Mouse (Mus musculus): Measurements from ENCODE around the gene BC048679. TPM values are rescaled to one million over a fixed set of nuclear protein-coding genes. Genes with fewer than 3 reads are reported as not detected.

BC048679 gene
- polyA plus RNA-seq, 1 experiment from 2014 or later, result not detected

- Histone ChIP-seq H3K4me1 (no peaks in the 10 kb centered on the region), H3K4me2 (no peak overlapping the region), H3K9ac (no peak overlapping the region), H3K27ac (no peak overlapping the region), H3K36me3 (no peaks in the 10 kb centered on the region), H3K9me3 (no peaks in the 10 kb centered on the region), H3K4me3 (no peak overlapping the region), H3K27me3 (peaks cover 19% of the 10 kb centered on the region)
- 68% methylated on average over 3 of the region's 3 CpGs for WGBS
- no peak for ATAC-seq (ENCODE audit: borderline replicate concordance, extremely low read depth, low FRiP score, low TSS enrichment)
Measured at GRCm38 (mm10) chr7:81475221-81475620, 22.9 kb downstream of the BC048679 start.

GRCm38 (mm10) chr7:81464906-81465450, 33.1 kb downstream of the BC048679 start:
- Histone ChIP-seq H3K4me3 (no peak overlapping the region), H3K27me3 (peaks cover 13% of the 10 kb centered on the region), H3K4me2 (no peak overlapping the region), H3K9ac (no peak overlapping the region), H3K4me1 (no peaks in the 10 kb centered on the region), H3K27ac (no peak overlapping the region), H3K36me3 (no peaks in the 10 kb centered on the region), H3K9me3 (no peaks in the 10 kb centered on the region)
- 68% methylated on average over 9 of the region's 9 CpGs for WGBS
- no peak for ATAC-seq (ENCODE audit: borderline replicate concordance, extremely low read depth, low FRiP score, low TSS enrichment)

GRCm38 (mm10) chr7:81464116-81464515, 34.0 kb downstream of the BC048679 start:
- 4% methylated on average over 4 of the region's 4 CpGs for WGBS
- no peak for ATAC-seq (ENCODE audit: borderline replicate concordance, extremely low read depth, low FRiP score, low TSS enrichment)
- no peaks in the 10 kb centered on the region for H3K9me3 ChIP-seq
- H3K27ac ChIP-seq, result no peak overlapping the region
- no peaks in the 10 kb centered on the region for H3K4me1 ChIP-seq
- H3K36me3 ChIP-seq, result no peaks in the 10 kb centered on the region
- peaks cover 13% of the 10 kb centered on the region for H3K27me3 ChIP-seq
- H3K4me2 ChIP-seq, result no peak overlapping the region
- H3K9ac ChIP-seq, result no peak overlapping the region
- no peak overlapping the region for H3K4me3 ChIP-seq

GRCm38 (mm10) chr7:81462815-81463214, 35.3 kb downstream of the BC048679 start:
- ATAC-seq (ENCODE audit: borderline replicate concordance, extremely low read depth, low FRiP score, low TSS enrichment), result no peak
- H3K27me3 ChIP-seq, result peaks cover 23% of the 10 kb centered on the region
- H3K4me1 ChIP-seq, result no peaks in the 10 kb centered on the region
- no peak overlapping the region for H3K4me3 ChIP-seq
- H3K27ac ChIP-seq, result no peak overlapping the region
- H3K9ac ChIP-seq, result no peak overlapping the region
- no peaks in the 10 kb centered on the region for H3K9me3 ChIP-seq
- no peak overlapping the region for H3K4me2 ChIP-seq
- 66% methylated on average over 3 of the region's 3 CpGs for WGBS
- H3K36me3 ChIP-seq, result no peaks in the 10 kb centered on the region

- peak; percentile 73; the same call in 1 of the 2 replicates for ATAC-seq (ENCODE audit: borderline replicate concordance, extremely low read depth, low FRiP score, low TSS enrichment)
- peaks cover 82% of the 10 kb centered on the region for H3K27me3 ChIP-seq
Measured at GRCm38 (mm10) chr7:81455155-81455651, 42.9 kb downstream of the BC048679 start, which contains the start of gene Cpeb1. Cpeb1 (minus strand) TSS chr7:81455465.

GRCm38 (mm10) chr7:81454331-81455039, 43.6 kb downstream of the BC048679 start:
- peak overlapping the region; percentile 49 for H3K4me3 ChIP-seq
- WGBS, result under 1% methylated on average over 63 of the region's 87 CpGs
- ATAC-seq (ENCODE audit: borderline replicate concordance, extremely low read depth, low FRiP score, low TSS enrichment), result peak; percentile 24
- H3K4me2 ChIP-seq, result peak overlapping the region; percentile 94
- H3K27ac ChIP-seq, result no peak overlapping the region
- no peaks in the 10 kb centered on the region for H3K9me3 ChIP-seq
- no peaks in the 10 kb centered on the region for H3K36me3 ChIP-seq
- H3K27me3 ChIP-seq, result peaks cover 87% of the 10 kb centered on the region
- H3K4me1 ChIP-seq, result peaks cover 23% of the 10 kb centered on the region
- no peak overlapping the region for H3K9ac ChIP-seq

More at GRCm38 (mm10) chr7:81455155-81455651, 42.9 kb downstream of the BC048679 start, which contains the start of gene Cpeb1:
- Histone ChIP-seq H3K4me2 (peak within 1 kb of the TSS; percentile 94), H3K36me3 (no peaks in the 10 kb centered on the region), H3K4me1 (peaks cover 23% of the 10 kb centered on the region), H3K9ac (no peak within 1 kb of the TSS), H3K9me3 (no peaks in the 10 kb centered on the region), H3K27ac (no peak within 1 kb of the TSS), H3K4me3 (peak within 1 kb of the TSS; percentile 49)
- WGBS, result under 1% methylated on average over 28 of the region's 28 CpGs

GRCm38 (mm10) chr7:81453443-81454274, 44.4 kb downstream of the BC048679 start:
- Histone ChIP-seq H3K9me3 (no peaks in the 10 kb centered on the region), H3K4me3 (peak overlapping the region; percentile 49), H3K27me3 (peaks cover 90% of the 10 kb centered on the region), H3K27ac (no peak overlapping the region), H3K4me2 (peak overlapping the region; percentile 94), H3K4me1 (peaks cover 23% of the 10 kb centered on the region), H3K9ac (no peak overlapping the region), H3K36me3 (no peaks in the 10 kb centered on the region)
- WGBS, result 4% methylated on average over 76 of the region's 84 CpGs
- peak; percentile 25 for ATAC-seq (ENCODE audit: borderline replicate concordance, extremely low read depth, low FRiP score, low TSS enrichment)

- peak; percentile 23; the same call in 1 of the 2 replicates for ATAC-seq (ENCODE audit: borderline replicate concordance, extremely low read depth, low FRiP score, low TSS enrichment)
- Histone ChIP-seq H3K9me3 (no peaks in the 10 kb centered on the region), H3K4me1 (peaks cover 23% of the 10 kb centered on the region), H3K9ac (no peak overlapping the region), H3K27me3 (peaks cover 84% of the 10 kb centered on the region), H3K27ac (no peak overlapping the region), H3K4me3 (peak overlapping the region; percentile 49; the same call in 1 of the 2 replicates), H3K36me3 (no peaks in the 10 kb centered on the region), H3K4me2 (peak overlapping the region; percentile 94)
- WGBS, result 5% methylated on average over 21 of the region's 21 CpGs
Measured at GRCm38 (mm10) chr7:81452971-81453441, 45.1 kb downstream of the BC048679 start.

MicroRNAs within 50 kb of the gene (microRNA counts, 519-probe panel; counts per million panel counts)
- 1,626 counts per million, percentile 9 among the panel's probes with 10 or more counts for microRNA mmu-miR-1839-3p
- 2,176 counts per million, percentile 26 among the panel's probes with 10 or more counts for microRNA mmu-miR-1839-5p

Other genes with a start within 250 kb of the BC048679 start
- gene Rps17, start 153.0 kb downstream of the BC048679 start, polyA plus RNA-seq (2015; fragmentation: Nextera tagmentation; extraction: Ambion mirVana), result 1,194 and 1,258 TPM in 2 replicates
- 0.78 and 1.2 TPM in 2 replicates for gene Cpeb1, start 42.8 kb downstream of the BC048679 start, polyA plus RNA-seq (2015; fragmentation: Nextera tagmentation; extraction: Ambion mirVana)
- gene Ap3b2, start 4.4 kb downstream of the BC048679 start, polyA plus RNA-seq (2015; fragmentation: Nextera tagmentation; extraction: Ambion mirVana), result 0.55 and 0.98 TPM in 2 replicates
- gene Fsd2, start 68.7 kb upstream of the BC048679 start, polyA plus RNA-seq (2015; fragmentation: Nextera tagmentation; extraction: Ambion mirVana), result 1.6 and 1.8 TPM in 2 replicates
- 4.9 and 5.6 TPM in 2 replicates for gene Whamm, start 73.0 kb upstream of the BC048679 start, polyA plus RNA-seq (2015; fragmentation: Nextera tagmentation; extraction: Ambion mirVana)
- gene Homer2, start 209.2 kb upstream of the BC048679 start, polyA plus RNA-seq (2015; fragmentation: Nextera tagmentation; extraction: Ambion mirVana), result 41.1 and 45.3 TPM in 2 replicates